Mouse (Mus musculus): ENCODE measurements at regions not wholly inside any gene's neighbourhood (a gene's known extent, or its start where the extent isn't known, plus 50 kb on each side); places are given as distances from the start of the nearest gene placed in this dataset.

DNA sequence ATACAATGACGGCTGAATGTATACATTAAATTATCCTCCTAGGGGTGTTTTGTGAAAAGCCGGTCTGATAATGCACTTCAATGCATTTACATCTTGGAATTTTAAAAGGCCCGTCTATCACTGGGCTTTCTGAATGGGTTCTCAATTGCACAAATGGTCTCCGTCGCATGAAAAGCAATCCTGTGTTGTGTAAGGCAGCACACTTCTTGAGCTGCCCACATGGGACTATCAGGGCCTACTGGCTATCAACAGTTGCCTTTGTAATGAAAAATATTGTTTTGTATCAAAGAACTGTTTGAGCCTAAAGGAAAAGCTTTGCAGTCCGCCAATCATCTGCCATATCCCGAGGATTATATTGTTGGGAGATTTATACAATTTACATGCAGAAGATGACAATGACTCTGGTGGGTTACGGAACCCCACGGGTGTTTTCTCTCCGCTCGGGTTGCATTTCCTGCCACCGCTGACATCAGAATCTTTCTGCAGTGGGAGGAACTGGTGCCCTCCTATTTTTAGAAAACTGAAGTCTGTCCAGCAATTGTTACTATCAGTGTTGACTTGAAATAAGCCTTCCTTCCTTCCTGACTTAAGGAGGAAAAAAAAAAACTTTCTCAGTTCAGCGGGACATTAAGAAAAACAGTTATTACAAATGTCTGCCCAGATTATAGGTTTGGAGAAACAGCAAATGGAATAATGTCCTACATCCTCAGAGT lies 118.7 kb downstream of the Tmem26 start:
- ATAC-seq (replicated peaks; ENCODE audit: poor library complexity, severe bottlenecking): peak; percentile 68

- ATAC-seq (replicated peaks; ENCODE audit: poor library complexity, severe bottlenecking): peak; percentile 49; the same call in 1 of the 2 replicates
These were observed 120.6 kb downstream of the Tmem26 start for GRCm38 (mm10) chr10:68844066-68844465.

DNA sequence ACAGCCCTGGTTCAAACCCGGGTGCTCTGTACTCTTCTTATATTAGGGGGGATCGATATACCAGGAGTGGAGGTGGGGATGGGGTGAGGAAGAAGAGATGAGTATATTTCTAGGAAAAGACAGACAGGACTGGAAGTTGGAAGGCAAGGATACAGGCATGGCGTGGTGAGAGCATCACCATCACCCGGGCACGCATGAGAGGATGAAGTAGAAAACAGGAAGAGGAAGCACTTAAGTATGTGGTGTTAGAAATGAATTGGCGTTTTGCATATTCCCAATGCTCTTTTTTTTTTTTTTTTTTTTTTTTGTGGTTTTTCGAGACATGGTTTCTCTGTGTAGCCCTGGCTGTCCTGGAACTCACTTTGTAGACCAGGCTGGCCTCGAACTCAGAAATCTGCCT lies 121.2 kb downstream of the Tmem26 start:
- ATAC-seq (replicated peaks; ENCODE audit: poor library complexity, severe bottlenecking): peak; percentile 65

DNA sequence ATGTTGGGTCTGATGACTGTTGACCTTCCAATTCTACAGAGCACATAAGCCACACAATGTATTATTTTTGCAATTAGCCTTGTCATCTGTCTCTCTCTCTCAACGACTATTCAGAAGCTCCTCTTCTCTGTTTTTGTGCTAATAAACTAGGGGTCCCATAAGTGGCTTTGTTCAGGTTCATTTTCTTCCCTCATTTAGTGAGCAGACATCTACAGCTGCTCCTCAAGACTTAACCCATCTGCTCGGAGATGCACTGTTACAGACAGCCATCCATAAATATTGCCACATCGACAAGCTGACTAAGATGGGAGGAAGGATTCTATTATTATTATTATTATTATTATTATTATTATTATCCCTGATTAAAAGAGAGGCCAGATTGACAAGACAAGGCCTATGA lies 127.7 kb downstream of the Tmem26 start:
- no peak for ATAC-seq (replicated peaks; ENCODE audit: poor library complexity, severe bottlenecking)

DNA sequence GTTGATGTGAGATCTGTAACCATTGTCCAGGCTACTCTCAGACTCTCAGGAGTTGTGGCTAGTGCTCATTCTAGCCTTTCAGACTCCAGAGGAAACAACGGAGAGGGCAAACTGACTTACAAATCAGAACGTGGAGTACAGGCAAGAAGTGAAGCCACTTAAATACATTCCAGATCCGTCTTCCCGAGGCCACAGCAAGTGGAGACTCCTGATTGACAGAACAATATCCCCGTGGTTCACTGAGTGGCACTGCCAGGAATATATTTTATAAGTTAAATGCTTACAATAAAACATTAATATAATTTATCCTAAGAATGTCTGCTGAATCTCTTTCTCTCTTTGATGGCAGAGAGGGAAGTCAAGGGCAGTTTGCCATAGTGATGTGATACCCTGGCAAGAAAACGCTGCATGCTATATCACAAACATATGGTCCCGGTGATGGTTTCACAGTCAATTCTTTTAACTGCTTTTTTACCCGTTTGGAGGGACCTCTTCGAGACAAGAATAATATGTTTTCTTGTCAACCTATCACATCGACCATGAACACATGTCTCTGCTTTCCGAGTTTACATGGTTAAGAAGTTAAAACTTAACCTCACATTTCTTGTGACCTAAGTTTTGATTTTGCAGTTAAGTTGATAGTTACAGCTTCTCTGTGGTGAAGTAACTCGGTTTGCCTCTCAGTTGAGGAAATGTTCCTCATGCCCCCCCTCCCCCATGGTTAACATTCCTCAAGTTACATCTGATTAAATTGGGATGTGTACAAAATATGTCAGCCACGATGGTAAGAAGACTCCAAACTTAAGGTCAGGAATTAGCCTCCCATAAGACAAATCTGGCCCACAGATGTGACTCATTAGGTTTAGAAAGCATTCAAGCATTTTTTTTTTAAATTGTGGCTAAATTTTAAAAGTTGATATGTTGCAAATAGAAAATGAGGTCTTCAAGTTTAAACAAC lies 132.8 kb downstream of the Tmem26 start:
- no peak for ATAC-seq (replicated peaks; ENCODE audit: poor library complexity, severe bottlenecking)

DNA sequence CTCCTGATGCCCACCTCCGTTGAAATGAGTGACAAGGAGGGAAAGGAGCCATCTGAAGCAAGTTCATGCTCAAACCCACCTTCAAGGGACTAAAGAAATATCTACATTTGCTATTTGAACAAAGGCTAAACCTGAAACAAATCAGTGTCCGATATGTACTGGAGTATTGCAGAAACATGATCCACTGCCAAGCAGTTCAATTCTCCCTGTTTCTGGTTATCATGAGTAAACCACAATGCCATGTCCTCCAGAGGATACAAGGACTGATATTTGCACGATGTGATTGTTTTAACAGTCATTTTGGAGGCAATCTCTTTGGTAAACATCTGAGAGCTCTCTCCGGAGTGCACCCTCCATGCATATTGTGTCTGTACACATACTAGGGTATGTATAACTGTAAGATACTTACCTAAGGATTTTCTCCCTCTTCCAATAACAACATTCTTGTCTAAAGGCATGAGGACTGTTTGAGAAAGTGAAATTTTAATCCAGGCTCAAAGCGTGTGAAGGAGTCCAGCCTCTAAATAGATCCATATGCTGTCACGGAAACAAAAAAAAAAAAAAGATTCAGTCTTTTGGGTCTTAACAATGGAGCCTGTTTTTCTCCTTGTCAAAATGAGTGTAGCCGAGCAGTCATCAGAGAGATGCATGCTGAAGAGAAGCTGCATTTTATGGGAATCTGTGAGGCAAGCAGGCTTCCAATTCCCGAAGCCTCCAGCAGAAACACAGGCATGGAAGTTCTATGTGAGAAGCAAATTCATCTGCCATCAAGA lies 141.3 kb downstream of the Tmem26 start:
- ATAC-seq (replicated peaks; ENCODE audit: poor library complexity, severe bottlenecking): no peak

DNA sequence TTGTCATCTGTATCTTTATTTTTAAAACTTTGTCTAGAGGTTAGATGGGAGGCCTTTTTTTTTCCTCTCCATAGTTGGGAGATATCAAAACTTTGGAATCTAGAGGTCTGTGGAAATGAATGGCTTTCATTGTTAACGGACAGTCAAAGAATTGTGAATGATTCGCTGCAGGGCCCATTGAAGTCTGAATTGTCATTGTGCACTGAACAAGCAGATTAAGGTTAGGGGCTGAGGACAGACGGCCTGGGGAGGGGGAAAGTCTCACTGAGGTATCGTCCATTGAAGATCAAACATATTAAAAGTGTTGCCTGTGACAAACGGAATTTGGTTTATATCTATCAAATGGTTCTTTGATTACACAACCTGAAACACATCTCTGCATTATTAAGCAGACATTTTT lies 142.3 kb downstream of the Tmem26 start:
- ATAC-seq (replicated peaks; ENCODE audit: poor library complexity, severe bottlenecking): no peak

- no peak for ATAC-seq (replicated peaks; ENCODE audit: poor library complexity, severe bottlenecking)
These were observed 143.9 kb downstream of the Tmem26 start for GRCm38 (mm10) chr10:68867361-68867760.

DNA sequence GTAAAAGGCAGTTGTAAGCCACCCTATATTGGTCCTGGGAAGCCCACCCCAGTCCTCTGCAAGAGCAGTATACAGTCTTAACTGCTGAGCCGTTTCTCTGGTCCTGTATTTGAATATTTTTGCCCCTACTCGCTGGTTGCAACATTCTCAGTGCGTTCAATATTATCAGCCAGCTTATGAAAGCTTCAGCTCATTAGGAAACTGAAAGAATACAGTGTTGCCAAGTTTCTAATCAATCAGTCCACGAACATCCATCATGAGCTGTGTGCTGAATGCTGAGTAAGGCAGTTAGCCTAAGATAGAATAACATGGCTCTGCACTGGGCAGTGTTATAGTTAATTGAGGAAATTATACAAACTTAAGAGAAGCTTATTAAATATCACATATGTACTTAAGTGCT lies 148.7 kb downstream of the Tmem26 start:
- no peak for ATAC-seq (replicated peaks; ENCODE audit: poor library complexity, severe bottlenecking)

GRCm38 (mm10) chr10:68875641-68876040 lies 152.2 kb downstream of the Tmem26 start:
- ATAC-seq (replicated peaks; ENCODE audit: poor library complexity, severe bottlenecking): no peak

DNA sequence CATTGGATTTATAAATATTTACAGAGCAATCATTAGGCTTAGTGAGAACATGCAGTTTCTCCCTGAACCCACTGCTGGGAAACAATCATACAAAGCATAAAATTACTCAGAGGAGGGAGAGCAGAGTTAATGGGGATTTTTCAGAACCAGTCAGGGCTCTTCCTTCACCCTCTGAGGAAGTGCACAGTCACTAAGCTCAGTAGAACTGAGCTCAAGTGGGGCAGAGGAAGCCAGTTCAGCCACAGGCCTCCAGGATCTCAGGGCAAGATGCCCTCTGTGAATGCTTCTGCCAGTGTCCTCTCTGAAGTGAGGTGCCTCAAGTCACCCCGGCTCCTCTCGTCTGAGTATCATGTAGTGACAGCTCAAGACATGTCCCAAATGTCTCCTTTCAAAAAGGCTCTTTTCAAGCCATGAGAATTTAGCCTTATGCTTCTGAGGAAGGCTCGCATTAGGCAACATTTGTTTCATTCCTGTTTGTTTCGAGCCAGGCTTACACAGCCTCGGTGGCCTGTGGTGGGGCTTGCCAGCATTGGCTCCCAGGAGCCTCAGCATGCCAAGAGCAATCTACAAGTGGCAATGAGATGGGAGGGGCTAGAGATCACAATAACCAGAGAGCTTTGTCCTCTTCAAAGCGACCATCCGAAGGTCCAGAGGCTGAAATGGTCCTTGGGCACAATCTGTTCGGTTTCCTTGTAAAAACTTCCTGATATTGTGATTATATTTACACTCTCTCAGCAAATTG lies 169.8 kb downstream of the Tmem26 start:
- no peak for ATAC-seq (replicated peaks; ENCODE audit: poor library complexity, severe bottlenecking)

DNA sequence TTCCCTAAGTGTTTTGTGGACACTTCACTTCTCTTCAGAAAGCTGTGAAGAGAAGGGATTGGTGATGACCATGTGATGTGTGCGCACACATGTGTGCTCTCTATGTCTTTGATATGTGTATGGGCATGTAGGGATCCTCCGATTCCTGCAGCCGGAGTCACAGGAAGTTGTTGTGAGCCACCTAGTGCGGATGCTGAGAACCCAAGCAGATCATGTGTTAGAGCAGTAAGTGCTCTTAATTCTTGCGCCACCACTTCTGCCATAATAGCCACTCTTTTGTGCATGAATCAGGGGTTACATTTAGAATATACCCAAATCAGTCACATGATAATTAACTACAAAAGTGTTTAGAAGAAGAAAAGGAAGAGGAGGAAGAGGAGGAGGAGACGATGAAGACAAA lies 170.7 kb downstream of the Tmem26 start:
- ATAC-seq (replicated peaks; ENCODE audit: poor library complexity, severe bottlenecking): no peak

- ATAC-seq (replicated peaks; ENCODE audit: poor library complexity, severe bottlenecking): no peak
These were observed 174.1 kb downstream of the Tmem26 start for GRCm38 (mm10) chr10:68897524-68897923.

- no peak for ATAC-seq (replicated peaks; ENCODE audit: poor library complexity, severe bottlenecking)
These were observed 177.7 kb downstream of the Tmem26 start for GRCm38 (mm10) chr10:68901168-68901567.

GRCm38 (mm10) chr10:68902670-68903069 lies 179.2 kb downstream of the Tmem26 start:
- ATAC-seq (replicated peaks; ENCODE audit: poor library complexity, severe bottlenecking): no peak

DNA sequence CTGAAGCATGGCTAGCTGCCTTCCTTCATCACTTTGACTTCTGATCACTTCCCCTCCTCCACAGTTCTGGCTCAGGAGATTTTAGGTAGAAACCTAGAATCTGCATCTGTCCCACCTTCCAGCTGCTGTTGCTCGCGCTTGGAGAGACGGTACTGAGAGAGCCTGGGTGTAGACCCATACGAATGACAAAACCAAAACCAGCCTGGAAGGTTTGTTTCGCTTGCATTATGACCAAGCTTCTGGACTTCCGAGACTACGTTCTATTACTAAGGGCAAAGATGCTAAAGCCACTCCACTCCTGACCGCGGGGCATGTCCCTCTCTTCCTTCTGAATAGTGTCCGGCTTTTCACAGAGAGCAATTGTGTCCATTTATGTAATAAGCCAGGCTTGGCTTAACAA lies 180.9 kb downstream of the Tmem26 start:
- no peak for ATAC-seq (replicated peaks; ENCODE audit: poor library complexity, severe bottlenecking)

DNA sequence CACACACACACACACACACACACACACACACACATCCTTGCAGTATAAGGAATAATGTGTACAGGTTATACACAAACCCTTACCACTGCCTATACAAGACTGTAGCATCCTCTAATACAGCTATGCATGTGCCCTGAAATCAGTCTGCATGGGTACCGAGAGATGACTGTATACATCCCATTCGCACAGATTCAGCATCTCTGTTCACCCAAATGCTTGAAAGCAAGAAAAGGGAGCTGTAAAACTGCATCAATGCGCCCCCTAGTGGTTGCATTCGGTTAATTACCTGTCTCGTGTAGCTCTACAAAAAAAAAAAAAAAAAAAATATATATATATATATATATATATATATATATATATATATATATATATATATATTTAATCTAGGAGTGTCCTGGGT lies 184.8 kb downstream of the Tmem26 start:
- ATAC-seq (replicated peaks; ENCODE audit: poor library complexity, severe bottlenecking): 0 out of 2 replicates have a peak, but pooled peaks have one; percentile 27

GRCm38 (mm10) chr10:68909018-68909417 lies 185.6 kb downstream of the Tmem26 start:
- no peak for ATAC-seq (replicated peaks; ENCODE audit: poor library complexity, severe bottlenecking)

GRCm38 (mm10) chr10:68916147-68916546 lies 192.7 kb downstream of the Tmem26 start:
- peak; percentile 55; the same call in 1 of the 2 replicates for ATAC-seq (replicated peaks; ENCODE audit: poor library complexity, severe bottlenecking)

DNA sequence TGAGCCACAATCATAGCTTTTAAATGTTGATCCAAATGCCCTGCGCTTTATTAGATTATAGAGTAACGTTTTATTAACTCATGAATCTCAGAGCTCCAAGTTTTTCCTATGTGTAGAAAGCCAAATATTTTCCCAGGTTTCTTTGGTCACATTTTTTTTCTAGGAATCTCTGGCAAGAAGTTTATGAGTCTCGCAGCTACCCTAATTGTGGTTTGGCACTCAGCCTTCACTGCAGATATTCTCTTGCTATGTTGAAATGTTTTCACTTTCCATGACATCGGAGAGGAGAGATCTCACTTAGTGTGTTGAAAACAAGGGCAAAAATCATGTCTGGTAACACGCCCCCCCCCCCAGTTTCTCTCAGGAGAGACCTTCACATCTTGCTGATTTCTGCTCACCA lies 212.4 kb downstream of the Tmem26 start:
- ATAC-seq (replicated peaks; ENCODE audit: poor library complexity, severe bottlenecking): no peak

Measured in granulocyte monocyte progenitor cell, adult 5-6 weeks (primary cell).